Mouse (Mus musculus) cerebellum, postnatal 10 days (tissue): ENCODE measurements around the gene Rftn1.
A peak's percentile ranks its signal among the peaks of the same experiment; 100 is the strongest.
"Not testable (repeated sequence)": the region's sequence is repeated elsewhere in the genome, so short reads cannot be mapped to it uniquely, and the experiment has no call there.

Experiments
- DNase-seq, 2 experiments: peaks; one replicate each; pipeline ENCODE4 v3.0.0; 2021; ENCODE audit warnings: mixed read lengths in 2 of 2

Gene Rftn1

DNA sequence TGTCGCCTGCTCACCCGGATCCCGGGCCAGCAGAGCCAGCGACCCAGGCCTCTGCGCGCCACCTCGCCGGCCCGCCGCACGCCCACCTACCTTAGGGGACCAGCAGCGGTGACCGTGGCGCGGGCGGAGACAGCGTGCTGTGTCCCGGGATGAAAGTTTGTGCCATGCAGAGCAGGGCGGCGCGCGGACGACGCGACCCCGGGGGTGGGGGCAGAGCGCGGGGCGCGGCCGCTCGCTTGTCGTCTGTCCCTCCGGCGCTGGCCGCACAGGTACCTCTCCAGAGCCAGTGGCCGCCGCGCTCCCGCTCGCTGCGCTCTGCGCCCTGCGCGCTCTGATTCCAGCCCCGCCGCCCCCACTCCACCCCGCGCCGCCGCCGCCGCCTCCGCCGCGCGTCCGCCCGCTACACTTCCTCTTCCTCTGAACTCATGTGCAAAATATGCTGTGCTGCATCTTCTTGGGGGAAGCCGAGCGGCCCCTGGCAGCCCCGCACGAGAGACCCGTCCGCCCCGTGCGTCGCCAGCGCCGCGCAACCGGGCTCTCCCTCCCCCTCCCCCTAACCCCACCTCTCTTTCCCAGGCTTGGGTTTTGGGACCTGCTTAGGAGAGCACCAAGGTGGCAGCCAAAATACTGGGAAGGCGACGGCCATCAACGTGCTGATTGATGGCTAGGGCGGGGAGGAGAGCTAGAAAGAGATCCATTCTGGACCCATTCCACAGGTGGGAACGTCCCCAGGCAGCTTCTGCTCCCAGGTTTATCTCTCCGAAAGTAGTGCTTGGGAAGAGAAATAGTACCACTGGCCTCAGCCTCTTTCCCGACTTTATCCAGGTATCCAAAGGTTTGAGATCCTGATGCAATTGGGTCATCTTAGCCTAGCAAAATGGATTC lies at the start of gene Rftn1:
TSS of gene Rftn1 (minus strand) at position 544 of the 885 bp plus-strand sequence.
- DNase-seq, result peak; percentile 67 to 68

DNA sequence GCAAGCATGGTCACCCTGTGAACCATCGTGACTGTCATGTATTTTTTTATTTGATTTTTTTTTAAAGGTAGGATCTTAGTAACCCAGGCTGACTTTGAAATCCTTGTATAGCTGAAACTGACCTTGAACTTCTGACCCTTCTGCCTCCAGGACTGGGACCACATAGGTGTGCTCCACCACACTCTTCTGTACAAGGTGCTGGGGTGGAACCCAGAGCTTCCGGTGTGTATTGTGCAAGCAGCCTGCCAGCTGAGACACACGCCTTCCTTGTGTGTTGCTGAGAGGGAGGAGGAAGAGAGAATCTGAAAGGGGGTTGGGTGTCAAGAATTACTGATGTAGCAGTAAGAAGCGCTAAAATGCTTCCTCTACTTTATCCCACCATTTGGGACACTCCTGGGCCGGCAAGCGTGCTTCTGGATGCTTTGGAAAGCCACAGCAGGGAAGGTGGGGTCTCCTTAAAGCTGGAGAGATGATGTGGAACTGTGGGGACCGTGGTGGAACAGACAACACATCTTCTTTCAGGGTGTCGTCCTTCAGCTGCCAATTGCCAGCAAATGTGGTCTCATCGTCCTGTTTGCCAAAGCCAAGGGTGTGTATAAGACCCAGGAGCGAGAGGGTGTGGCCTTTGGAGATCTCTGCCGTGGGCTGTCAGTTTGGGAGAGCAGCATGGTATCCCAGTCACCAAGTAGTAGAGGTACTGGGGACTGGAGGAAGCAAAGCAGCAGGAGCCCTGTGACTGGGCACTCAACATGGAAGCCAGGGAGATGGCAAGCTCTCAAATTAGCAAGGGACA lies 47.5 kb upstream of the Rftn1 start:
- DNase-seq, result no peak

- DNase-seq, result peak; percentile 94 to 95
These were observed 46.9 kb upstream of the Rftn1 start for GRCm38 (mm10) chr17:50237436-50237709.

DNA sequence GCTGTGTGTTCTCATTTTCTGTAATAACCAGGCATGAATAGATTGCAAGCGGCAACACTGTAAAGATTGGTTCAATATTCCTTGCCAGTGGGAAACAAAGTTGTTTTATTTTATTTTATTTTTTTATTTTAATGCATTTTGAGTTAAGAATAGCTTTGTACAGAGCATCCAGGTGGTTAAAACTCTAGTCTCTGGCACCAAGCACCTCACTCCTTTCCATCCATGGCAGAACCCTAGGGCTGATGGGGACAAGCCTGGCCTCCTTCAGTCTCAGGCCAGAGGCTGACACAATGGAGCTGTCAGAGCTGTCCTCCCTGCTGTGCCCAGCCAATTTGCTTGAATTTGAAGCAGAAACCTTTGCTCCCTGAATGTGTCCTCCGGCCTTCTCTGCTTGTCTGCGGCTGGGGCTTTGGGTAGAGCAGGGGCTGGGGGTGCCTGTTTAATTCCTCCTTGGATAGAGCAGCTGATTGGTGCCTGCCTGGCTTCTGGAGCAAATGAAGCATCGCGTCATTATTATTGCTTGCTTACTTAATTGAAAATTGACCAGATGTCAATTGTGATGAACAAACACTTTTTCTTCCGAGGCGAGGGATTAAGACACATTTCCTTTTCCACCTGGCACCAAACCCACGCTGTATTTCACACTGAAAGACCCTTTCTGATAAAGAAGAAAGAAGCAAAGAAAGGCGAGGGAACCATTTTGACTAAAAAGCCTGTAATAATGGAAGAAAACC lies 46.4 kb upstream of the Rftn1 start:
- peak; percentile 84 to 90 for DNase-seq

DNA sequence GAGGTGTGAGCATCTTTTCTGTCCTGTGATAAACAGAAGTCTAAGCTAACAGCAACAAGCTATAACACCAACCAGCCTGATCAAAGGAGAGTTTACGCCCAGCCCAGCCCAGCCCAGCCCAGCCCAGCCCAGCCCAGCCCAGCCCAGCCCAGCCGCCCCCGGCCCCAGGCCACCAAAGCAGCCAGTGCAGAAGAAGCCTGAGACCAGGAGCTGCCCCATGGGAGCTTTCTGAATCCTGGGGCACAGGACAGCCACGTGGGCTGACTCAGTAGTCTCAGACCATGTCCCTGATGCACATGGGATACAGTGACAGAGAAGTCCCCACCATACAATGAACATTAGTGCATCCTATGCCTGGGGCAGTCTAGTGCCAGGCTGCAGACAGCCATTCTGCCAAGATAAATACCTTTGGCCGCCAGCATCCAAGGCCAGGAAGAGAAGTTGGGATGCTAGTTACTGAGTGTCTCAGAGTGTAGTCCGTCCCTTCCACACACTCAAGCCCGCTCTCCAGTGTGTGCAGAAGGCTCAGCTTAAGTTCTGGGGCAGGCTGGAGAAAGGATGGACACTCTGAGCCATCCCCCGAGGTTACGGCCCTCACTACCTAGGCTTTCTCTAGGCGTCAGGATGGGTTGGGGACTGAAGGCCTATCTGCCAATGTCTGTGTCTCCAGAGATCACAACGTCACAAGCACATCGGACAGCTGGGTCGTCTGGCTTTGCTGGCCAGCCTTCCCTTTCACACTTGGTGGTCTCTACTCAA lies 45.6 kb upstream of the Rftn1 start:
- peak; percentile 82 to 84 for DNase-seq

GRCm38 (mm10) chr17:50233956-50234355 lies 43.5 kb upstream of the Rftn1 start:
- DNase-seq, result peak in 1 of 2 experiments; percentile 27

DNA sequence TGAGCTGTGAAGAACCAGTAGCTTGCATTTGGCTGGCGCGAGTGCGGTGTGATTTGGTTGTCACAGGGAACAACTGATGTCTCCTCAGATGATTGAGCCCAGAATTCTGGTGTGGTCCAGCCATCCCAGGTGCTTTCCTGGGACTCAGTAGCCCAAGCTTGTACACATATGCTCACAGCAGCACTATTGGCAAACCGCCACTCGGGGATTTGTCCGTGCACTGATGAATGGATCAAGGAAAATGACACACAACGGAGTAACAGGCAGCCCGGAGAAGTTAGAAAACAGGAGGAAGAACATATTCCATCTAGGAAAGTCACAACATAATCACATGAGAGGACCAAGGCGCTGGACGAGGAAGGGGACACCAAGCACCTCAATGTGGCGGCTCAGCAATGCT lies 42.3 kb upstream of the Rftn1 start:
- peak; percentile 81 to 84 for DNase-seq

DNA sequence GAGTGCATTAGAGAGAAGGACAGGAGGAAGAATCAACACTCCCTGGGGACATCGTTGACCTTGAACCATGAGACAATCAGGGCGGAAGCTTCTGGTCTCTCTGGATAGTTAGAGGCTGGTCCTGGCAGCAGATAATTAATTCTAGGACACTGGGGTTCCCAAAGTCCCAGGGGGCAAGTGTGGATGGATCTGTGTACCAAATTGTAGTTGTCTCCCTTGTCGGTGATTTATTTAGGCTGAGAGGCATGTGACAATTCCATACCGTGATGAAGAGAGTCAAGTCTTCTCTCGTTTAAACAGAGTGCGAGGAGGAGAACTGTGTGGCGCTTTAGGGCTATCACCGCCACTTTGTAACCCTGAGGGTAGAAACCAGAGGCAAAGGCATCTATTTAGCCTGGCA lies 40.7 kb upstream of the Rftn1 start:
- no peak for DNase-seq

DNA sequence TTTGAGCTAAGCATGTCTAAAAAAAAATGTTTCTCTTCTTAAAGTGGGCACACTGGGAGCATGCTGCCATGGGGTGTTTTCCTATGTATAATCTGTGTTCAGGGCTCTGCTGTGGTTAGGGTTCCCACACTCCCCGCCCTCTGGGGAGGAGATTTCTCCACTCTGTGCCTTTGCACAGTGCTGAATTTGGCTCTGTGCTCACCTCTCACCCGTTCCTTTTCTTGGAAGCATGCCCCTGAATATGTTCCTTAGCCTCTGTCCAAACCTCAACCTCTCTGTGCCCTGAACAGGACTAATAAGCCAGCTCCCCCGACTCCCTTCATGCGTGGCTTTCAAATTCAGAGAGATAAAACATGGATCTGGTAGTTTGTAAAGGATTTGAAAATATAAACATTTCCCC lies 39.1 kb upstream of the Rftn1 start:
- peak; percentile 42 to 52 for DNase-seq

GRCm38 (mm10) chr17:50227366-50227765 lies 36.9 kb upstream of the Rftn1 start:
- DNase-seq, result no peak

GRCm38 (mm10) chr17:50224718-50225117 lies 34.2 kb upstream of the Rftn1 start:
- no peak for DNase-seq

DNA sequence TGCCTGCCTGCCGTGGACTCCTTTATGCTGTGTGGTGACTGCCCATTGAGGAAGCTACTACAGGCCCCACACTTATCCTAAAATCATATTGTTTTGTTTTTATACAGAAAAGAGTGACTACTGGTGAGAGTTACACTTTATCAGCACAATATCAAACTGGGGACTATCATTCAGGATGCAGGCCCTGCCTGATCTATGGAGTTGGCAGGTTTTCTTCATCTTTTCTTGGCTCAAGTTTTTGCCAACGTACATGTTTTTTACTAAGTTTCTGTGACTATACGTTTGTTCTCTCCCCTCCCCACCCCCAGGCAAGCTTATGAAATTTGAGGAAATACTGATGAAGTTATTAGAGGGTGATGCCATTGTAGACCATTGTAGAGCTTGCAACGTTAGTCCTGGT lies 27.5 kb upstream of the Rftn1 start:
- DNase-seq, result no peak

GRCm38 (mm10) chr17:50215104-50215503 lies 24.6 kb upstream of the Rftn1 start:
- DNase-seq, result peak; percentile 68 to 73

GRCm38 (mm10) chr17:50213117-50213516 lies 22.6 kb upstream of the Rftn1 start:
- no peak for DNase-seq

GRCm38 (mm10) chr17:50211816-50212215 lies 21.3 kb upstream of the Rftn1 start:
- no peak for DNase-seq

DNA sequence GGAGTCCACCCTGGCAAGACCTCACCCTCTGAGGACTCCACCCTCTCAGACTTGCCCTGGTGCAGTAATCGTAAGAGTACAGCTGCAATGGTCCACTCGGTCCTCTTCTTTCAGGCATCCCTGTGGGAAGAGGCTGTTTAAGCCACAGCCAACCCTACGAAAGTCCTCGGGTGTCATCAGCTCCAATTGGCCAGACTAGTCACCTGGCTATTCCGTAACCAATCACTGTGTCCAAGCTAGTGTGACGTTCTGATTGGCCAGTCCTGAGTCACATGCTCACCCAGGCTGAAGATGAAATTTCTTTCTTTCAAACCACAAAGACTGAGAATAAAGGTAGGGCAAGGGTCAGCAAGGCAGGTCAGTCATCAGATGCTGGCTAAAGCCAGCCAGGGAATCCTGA lies 19.4 kb upstream of the Rftn1 start:
- no peak for DNase-seq

DNA sequence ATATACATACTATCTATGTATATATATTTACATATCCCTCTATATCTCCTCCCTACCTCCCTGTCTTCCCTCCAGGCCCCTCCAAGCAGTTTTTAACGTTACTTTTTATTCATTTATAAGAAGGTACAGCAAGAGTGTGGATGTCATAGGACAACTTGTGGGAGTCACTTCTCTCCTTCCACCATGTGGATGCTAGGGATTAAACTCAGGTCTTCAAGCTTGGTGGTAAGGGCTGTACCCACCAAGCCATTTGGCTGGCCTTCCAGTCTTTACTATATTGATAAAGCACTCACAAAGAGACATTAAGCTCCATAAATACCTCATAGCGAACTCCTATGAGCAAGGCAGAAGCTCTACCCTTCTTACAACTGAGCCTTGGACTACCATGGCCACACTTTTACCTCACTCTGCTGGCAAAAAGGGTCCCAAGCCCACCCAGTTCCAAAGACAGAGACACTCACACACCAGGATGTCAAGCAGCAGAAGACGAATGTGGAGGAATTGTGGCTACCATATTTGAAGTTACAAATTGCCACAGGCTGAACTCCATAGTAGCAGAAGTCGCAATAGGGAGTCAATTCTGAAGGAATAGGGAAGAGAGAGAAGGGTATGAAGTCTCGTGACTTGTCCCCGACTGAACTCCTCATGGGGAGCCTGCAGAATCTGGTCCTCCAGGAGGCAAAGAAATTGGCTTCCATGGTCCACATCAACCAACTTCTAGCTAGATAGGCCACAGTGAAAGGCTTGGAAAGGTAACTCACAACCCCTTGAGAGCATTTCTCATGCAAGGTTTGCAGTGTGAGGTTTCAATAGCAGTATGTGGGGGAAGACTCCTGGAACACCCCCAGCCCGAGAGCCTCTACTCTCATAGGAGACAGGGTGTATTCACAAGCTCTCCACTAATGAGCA lies 17.9 kb upstream of the Rftn1 start:
- no peak for DNase-seq

DNA sequence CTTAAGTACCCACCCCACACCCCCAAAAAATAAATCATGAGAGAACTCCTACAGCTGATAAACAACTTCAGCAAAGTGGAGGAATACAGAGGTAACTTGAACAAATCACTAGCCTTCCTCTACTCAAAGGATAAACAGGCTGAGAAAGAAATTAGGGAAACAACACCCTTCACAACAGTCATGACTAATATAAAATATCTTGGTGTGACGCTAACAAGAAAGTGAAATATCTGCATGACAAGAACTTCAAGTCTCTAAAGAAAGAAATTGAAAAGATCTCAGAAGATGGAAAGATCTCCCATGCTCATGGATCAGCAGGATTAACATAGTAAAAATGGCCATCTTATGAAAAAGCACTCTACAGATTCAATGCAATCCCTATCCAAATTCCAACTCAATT lies 15.8 kb upstream of the Rftn1 start:
- not testable (repeated sequence) for DNase-seq

GRCm38 (mm10) chr17:50205840-50206239 lies 15.4 kb upstream of the Rftn1 start:
- DNase-seq, result not testable (repeated sequence)

DNA sequence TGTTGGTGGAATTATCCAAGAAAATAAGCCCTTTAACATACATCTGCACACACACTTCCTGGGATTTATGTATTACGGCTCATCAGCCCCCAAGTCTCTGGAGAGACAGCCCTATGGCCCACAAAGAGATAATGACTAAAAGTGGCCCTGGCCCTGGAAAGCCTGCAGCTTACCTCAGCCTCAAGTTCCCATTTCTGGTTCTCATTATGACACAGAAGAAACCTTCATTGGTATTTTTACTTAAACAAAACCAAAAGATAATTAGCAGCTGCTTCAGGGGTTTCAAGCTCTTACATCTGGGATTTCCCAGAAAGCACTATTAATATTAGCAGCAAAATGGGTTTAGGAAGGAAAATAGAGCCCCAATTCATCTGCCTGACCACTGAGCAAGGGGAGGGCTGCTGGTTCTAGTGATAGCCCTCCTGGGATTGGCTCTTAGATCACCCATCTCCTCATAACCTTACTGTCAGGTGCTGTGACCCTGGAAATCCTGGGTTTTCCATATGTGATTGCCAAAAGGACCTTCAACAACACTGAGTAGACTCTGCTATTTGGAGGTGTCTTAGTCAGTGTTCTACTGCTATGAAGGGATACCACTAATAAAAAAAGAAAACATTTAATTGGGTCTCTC lies 14.8 kb upstream of the Rftn1 start:
- DNase-seq, result no peak
